Mouse (Mus musculus) liver, embryonic 12.5 days (tissue): Measurements from ENCODE around the gene Rfc3. TPM values are rescaled to one million over a fixed set of nuclear protein-coding genes. Genes with fewer than 3 reads are reported as not detected.

Source experiments
- polyA plus RNA-seq: library from polyadenylated mRNA; unstranded; fragments of >200 nt; fragmentation: Nextera tagmentation; extraction: Ambion mirVana; gene quantifications from 2 replicates; pipeline ENCODE4 v1.2.1, GENCODE M21; 2016

Gene Rfc3
- polyA plus RNA-seq, 1 experiment from 2014 or later, result 70.7 TPM

Other genes starting within 250 kb of the Rfc3 start
- not detected in 2 replicates for gene Gm42906, start 223.1 kb downstream of the Rfc3 start, polyA plus RNA-seq
- gene Vmn2r18, start 45.2 kb downstream of the Rfc3 start, polyA plus RNA-seq, result not detected in 2 replicates